24 mouse cellular contexts compared by ENCODE assay signal in genomic region chr5:45378486-45378885, GRCm38 (mm10).
"Had no signal": no experiment of that assay in that cellular context is flagged by ENCODE, and none has a peak within 500 bp of the region (broad histone marks: within the 10 kb centered on the region; RNA-seq: fewer than 3 reads in every experiment).

No protein-coding gene starts in this region.

- H3K4me3 ChIP-seq: heart, adult 2 months; heart, embryonic 10.5 days; heart, embryonic 12.5 days; hindbrain, embryonic 10.5 days; hindbrain, embryonic 12.5 days; intestine, embryonic 15.5 days; layer of hippocampus, adult 2 months; left cerebral cortex, adult 2 months; limb, embryonic 10.5 days; limb, embryonic 12.5 days; liver, embryonic 13.5 days; liver, embryonic 15.5 days had no signal

- H3K4me1 ChIP-seq: heart, embryonic 10.5 days; heart, embryonic 12.5 days; hindbrain, embryonic 10.5 days; hindbrain, embryonic 12.5 days; intestine, embryonic 15.5 days; limb, embryonic 10.5 days; limb, embryonic 12.5 days; liver, embryonic 13.5 days; liver, embryonic 15.5 days had no signal

- DNase-seq: gastrocnemius, postnatal 14 days; gastrocnemius, postnatal 36 days; heart, adult 11 months; heart, adult 2 months; heart, postnatal 10 days; heart, postnatal 4 days; kidney, adult 18-20 months; kidney, adult 8-10 months; kidney, postnatal 10 days; kidney, postnatal 25 days; kidney, postnatal 4 days; liver; liver, embryonic 13.5 days had no signal

- H3K27ac ChIP-seq: heart, adult 2 months; heart, embryonic 10.5 days; hindbrain, embryonic 10.5 days; hindbrain, embryonic 12.5 days; hindbrain, embryonic 14.5 days; intestine, embryonic 15.5 days; layer of hippocampus, adult 2 months; left cerebral cortex, adult 2 months; limb, embryonic 10.5 days; limb, embryonic 12.5 days; liver, embryonic 13.5 days; liver, embryonic 15.5 days had no signal

- H3K36me3 ChIP-seq: heart, embryonic 10.5 days; heart, embryonic 12.5 days; hindbrain, embryonic 10.5 days; hindbrain, embryonic 12.5 days; intestine, embryonic 15.5 days; limb, embryonic 10.5 days; limb, embryonic 12.5 days; liver, embryonic 13.5 days; liver, embryonic 15.5 days had no signal

- H3K9me3 ChIP-seq: heart, embryonic 10.5 days; heart, embryonic 12.5 days; hindbrain, embryonic 10.5 days; hindbrain, embryonic 12.5 days; intestine, embryonic 15.5 days; limb, embryonic 10.5 days; limb, embryonic 12.5 days; liver, embryonic 13.5 days; liver, embryonic 15.5 days had no signal

- H3K9ac ChIP-seq: heart, embryonic 12.5 days; hindbrain, embryonic 12.5 days; hindbrain, embryonic 14.5 days; intestine, embryonic 15.5 days; limb, embryonic 12.5 days; liver, embryonic 13.5 days; liver, embryonic 15.5 days had no signal
